Mouse (Mus musculus) heart, adult 2 months (tissue): ENCODE measurements around the gene Lbx2.

Experiments
- CTCF ChIP-seq: fragments of 200-600 bp; IDR thresholded peaks from 2 replicates; pipeline ENCODE4 v1.8.1; 2022; ENCODE audit warnings: antibody characterized with exemption, mild to moderate bottlenecking, moderate library complexity
- POLR2A ChIP-seq: fragments of 200-500 bp; IDR thresholded peaks from 2 replicates; pipeline ENCODE4 v1.6.1; 2011; ENCODE audit warnings: mild to moderate bottlenecking, low read depth, low read length, control low read depth; ENCODE audit not compliant: insufficient read depth

DNA sequence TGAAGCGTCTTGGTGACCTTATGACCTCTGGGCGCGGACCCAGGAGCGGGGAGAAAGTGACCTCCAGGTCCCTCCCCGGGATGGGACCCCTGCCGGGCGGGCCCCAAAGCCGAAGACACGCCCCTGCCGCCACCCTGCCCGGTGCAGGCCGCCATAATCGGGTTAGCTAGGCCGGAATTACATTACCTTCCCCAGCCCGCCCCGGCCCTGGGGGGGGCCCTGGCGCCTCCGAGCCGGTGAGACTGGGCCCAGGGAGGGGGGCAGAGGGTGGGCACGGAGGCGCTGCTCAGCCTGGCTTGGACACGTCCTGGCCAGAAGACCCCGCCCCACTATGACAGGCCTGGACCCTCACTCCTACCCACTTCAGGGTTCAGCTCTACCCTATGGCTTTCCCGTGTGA lies 14.9 kb upstream of the Lbx2 start:
- no peak for TF ChIP-seq POLR2A
- TF ChIP-seq CTCF, result no peak
